Mouse (Mus musculus) heart, embryonic 14.5 days (tissue): ENCODE results near the gene Gm20696. TPM values are rescaled to one million over a fixed set of nuclear protein-coding genes. Genes with fewer than 3 reads are reported as not detected.

Source experiments
- ATAC-seq: fragments of 200-750 bp; cut with Nextera tagmentation; 2 replicates; pipeline ENCODE4 v1.8.0; 2017; ENCODE audit warnings: low read depth, moderate TSS enrichment; ENCODE audit not compliant: insufficient number of reproducible peaks, insufficient read depth, low FRiP score
- H3K27ac ChIP-seq, 2 experiments: fragments of 200-500 bp in 1 of 2; fragments of 300-500 bp in 1 of 2; sonication (generic) in 1 of 2; replicated peaks in 1 of 2; 2 replicates each; pipeline ENCODE4 v1.5.1; 2012 to 2014; ENCODE audit warnings: low read depth in 2 of 2, low read length in 2 of 2, control low read depth in 1 of 2, mild to moderate bottlenecking in 1 of 2, mixed read lengths in 1 of 2; ENCODE audit not compliant: control insufficient read depth in 1 of 2, insufficient read depth in 1 of 2
- H3K27me3 ChIP-seq: fragments of 300-500 bp; sonication (generic); 2 replicates; pipeline ENCODE4 v1.6.1; 2014; ENCODE audit warnings: mild to moderate bottlenecking, low read length, control low read depth; ENCODE audit not compliant: control insufficient read depth, insufficient read depth
- H3K36me3 ChIP-seq: fragments of 300-500 bp; sonication (generic); 2 replicates; pipeline ENCODE4 v1.6.1; 2014; ENCODE audit warnings: mild to moderate bottlenecking, control low read depth, low read length, mixed read lengths; ENCODE audit not compliant: control insufficient read depth, insufficient read depth
- H3K4me1 ChIP-seq, 2 experiments: fragments of 200-500 bp in 1 of 2; fragments of 300-500 bp in 1 of 2; sonication (generic) in 1 of 2; 2 replicates each; pipeline ENCODE4 v1.6.1; 2012 to 2014; ENCODE audit warnings: low read length in 2 of 2, control low read depth in 1 of 2, mixed read lengths in 1 of 2; ENCODE audit not compliant: control insufficient read depth in 2 of 2, insufficient read depth in 2 of 2
- H3K4me2 ChIP-seq: fragments of 300-500 bp; sonication (generic); 2 replicates; pipeline ENCODE4 v1.6.1; 2014; ENCODE audit warnings: mild to moderate bottlenecking, low read length
- H3K4me3 ChIP-seq, 2 experiments: fragments of 200-500 bp in 1 of 2; fragments of 300-500 bp in 1 of 2; sonication (generic) in 1 of 2; 2 replicates each; pipeline ENCODE4 v1.5.1; 2012 to 2014; ENCODE audit warnings: low read length in 2 of 2, mild to moderate bottlenecking in 2 of 2, control low read depth in 1 of 2, low read depth in 1 of 2, moderate library complexity in 1 of 2; ENCODE audit not compliant: control insufficient read depth in 1 of 2, insufficient read depth in 1 of 2
- H3K9ac ChIP-seq: fragments of 300-500 bp; sonication (generic); 2 replicates; pipeline ENCODE4 v1.6.1; 2014; ENCODE audit warnings: mild to moderate bottlenecking, low read length
- H3K9me3 ChIP-seq: fragments of 300-500 bp; sonication (generic); 2 replicates; pipeline ENCODE4 v1.6.1; 2016; ENCODE audit warnings: low read length, control low read depth; ENCODE audit not compliant: control insufficient read depth
- WGBS: fragments of 180-500 bp; shearing (Covaris S2); extraction: QIAGEN DNeasy Blood & Tissue Kit; methylation state at CpG from one replicate; pipeline ENCODE4 v1.1.7; 2014; 5-methylcytosine and 5-hydroxymethylcytosine counted together
- polyA plus RNA-seq: library from polyadenylated mRNA; unstranded; fragments of >200 nt; fragmentation: Nextera tagmentation; extraction: Ambion mirVana; gene quantifications from 2 replicates; pipeline ENCODE4 v1.2.1, GENCODE M21; 2014

Gene Gm20696
- polyA plus RNA-seq, 1 experiment from 2014 or later: 3.9 TPM

GRCm38 (mm10) chr6:99478873-99479650, 187.5 kb downstream of the Gm20696 start:
- Histone ChIP-seq H3K4me3 (no peak overlapping the region), H3K9ac (no peak overlapping the region), H3K36me3 (no peaks in the 10 kb centered on the region), H3K27ac (no peak overlapping the region), H3K4me1 (peaks cover 1 to 5% of the 10 kb centered on the region in 2 experiments), H3K9me3 (no peaks in the 10 kb centered on the region), H3K27me3 (no peaks in the 10 kb centered on the region), H3K4me2 (no peak overlapping the region)
- no peak for ATAC-seq
- WGBS: 85% methylated on average over 13 of the region's 13 CpGs

- 81% methylated on average over 9 of the region's 9 CpGs for WGBS
- Histone ChIP-seq H3K4me2 (no peak overlapping the region), H3K27ac (no peak overlapping the region), H3K9ac (no peak overlapping the region), H3K27me3 (no peaks in the 10 kb centered on the region), H3K9me3 (no peaks in the 10 kb centered on the region), H3K36me3 (peaks cover 3% of the 10 kb centered on the region; the same call in 1 of the 2 replicates), H3K4me1 (peaks cover 2 to 6% of the 10 kb centered on the region in 2 experiments; a peak in 3 of 4 replicates), H3K4me3 (no peak overlapping the region)
- ATAC-seq: no peak
Measured at GRCm38 (mm10) chr6:99475040-99475439, 191.6 kb downstream of the Gm20696 start.

- Histone ChIP-seq H3K9me3 (no peaks in the 10 kb centered on the region), H3K4me2 (no peak overlapping the region), H3K27me3 (no peaks in the 10 kb centered on the region), H3K27ac (no peak overlapping the region), H3K36me3 (peaks cover 6% of the 10 kb centered on the region; the same call in 1 of the 2 replicates), H3K9ac (no peak overlapping the region), H3K4me1 (peaks cover 2 to 13% of the 10 kb centered on the region in 2 experiments; a peak in 3 of 4 replicates), H3K4me3 (no peak overlapping the region)
- no peak for ATAC-seq
- 69% methylated on average over 5 of the region's 5 CpGs for WGBS
Measured at GRCm38 (mm10) chr6:99470906-99471305, 195.7 kb downstream of the Gm20696 start.

- WGBS: 91% methylated on average over 12 of the region's 12 CpGs
- Histone ChIP-seq H3K27ac (no peak overlapping the region), H3K36me3 (peaks cover 6% of the 10 kb centered on the region; the same call in 1 of the 2 replicates), H3K9me3 (no peaks in the 10 kb centered on the region), H3K4me2 (no peak overlapping the region), H3K9ac (no peak overlapping the region), H3K4me3 (no peak overlapping the region), H3K27me3 (no peaks in the 10 kb centered on the region), H3K4me1 (peaks cover 2 to 13% of the 10 kb centered on the region in 2 experiments; a peak in 3 of 4 replicates)
- ATAC-seq: no peak
Measured at GRCm38 (mm10) chr6:99469134-99469834, 197.3 kb downstream of the Gm20696 start.

GRCm38 (mm10) chr6:99467831-99468230, 198.8 kb downstream of the Gm20696 start:
- H3K36me3 ChIP-seq: 0 out of 2 replicates have a peak, but pooled peaks cover 3% of the 10 kb centered on the region
- no peaks in the 10 kb centered on the region for H3K27me3 ChIP-seq
- peaks cover 2 to 13% of the 10 kb centered on the region in 2 experiments; a peak in 3 of 4 replicates for H3K4me1 ChIP-seq
- 63% methylated on average over 3 of the region's 3 CpGs for WGBS
- no peak for ATAC-seq
- no peaks in the 10 kb centered on the region for H3K9me3 ChIP-seq
- no peak overlapping the region for H3K27ac ChIP-seq
- H3K4me3 ChIP-seq: no peak overlapping the region
- H3K4me2 ChIP-seq: no peak overlapping the region
- no peak overlapping the region for H3K9ac ChIP-seq

GRCm38 (mm10) chr6:99467109-99467508, 199.5 kb downstream of the Gm20696 start:
- no peaks in the 10 kb centered on the region for H3K9me3 ChIP-seq
- peaks cover 2 to 13% of the 10 kb centered on the region in 2 experiments; a peak in 3 of 4 replicates for H3K4me1 ChIP-seq
- 36% methylated on average over 8 of the region's 8 CpGs for WGBS
- no peaks in the 10 kb centered on the region for H3K27me3 ChIP-seq
- H3K9ac ChIP-seq: no peak overlapping the region
- no peak overlapping the region for H3K4me3 ChIP-seq
- 0 out of 2 replicates have a peak, but pooled peaks cover 3% of the 10 kb centered on the region for H3K36me3 ChIP-seq
- no peak overlapping the region for H3K27ac ChIP-seq
- no peak for ATAC-seq
- H3K4me2 ChIP-seq: no peak overlapping the region

- H3K9me3 ChIP-seq: no peaks in the 10 kb centered on the region
- no peak overlapping the region for H3K9ac ChIP-seq
- H3K4me3 ChIP-seq: no peak overlapping the region
- no peak overlapping the region for H3K4me2 ChIP-seq
- H3K4me1 ChIP-seq: peaks cover 2 to 13% of the 10 kb centered on the region in 2 experiments; a peak in 3 of 4 replicates
- 0 out of 2 replicates have a peak, but pooled peaks cover 3% of the 10 kb centered on the region for H3K36me3 ChIP-seq
- WGBS: 61% methylated on average over 8 of the region's 8 CpGs
- no peak overlapping the region for H3K27ac ChIP-seq
- H3K27me3 ChIP-seq: no peaks in the 10 kb centered on the region
- no peak for ATAC-seq
Measured at GRCm38 (mm10) chr6:99466354-99466753, 200.2 kb downstream of the Gm20696 start.
